Mouse (Mus musculus) mature B cell (primary cell): ENCODE results near the gene C130074G19Rik.

ENCODE experiments used
- in situ Hi-C: fragments of 300-500 bp; cut with MboI; formaldehyde crosslinking; loops from 2 replicates; pipeline ENCODE4 v1.14.3; 2019

Gene C130074G19Rik

DNA sequence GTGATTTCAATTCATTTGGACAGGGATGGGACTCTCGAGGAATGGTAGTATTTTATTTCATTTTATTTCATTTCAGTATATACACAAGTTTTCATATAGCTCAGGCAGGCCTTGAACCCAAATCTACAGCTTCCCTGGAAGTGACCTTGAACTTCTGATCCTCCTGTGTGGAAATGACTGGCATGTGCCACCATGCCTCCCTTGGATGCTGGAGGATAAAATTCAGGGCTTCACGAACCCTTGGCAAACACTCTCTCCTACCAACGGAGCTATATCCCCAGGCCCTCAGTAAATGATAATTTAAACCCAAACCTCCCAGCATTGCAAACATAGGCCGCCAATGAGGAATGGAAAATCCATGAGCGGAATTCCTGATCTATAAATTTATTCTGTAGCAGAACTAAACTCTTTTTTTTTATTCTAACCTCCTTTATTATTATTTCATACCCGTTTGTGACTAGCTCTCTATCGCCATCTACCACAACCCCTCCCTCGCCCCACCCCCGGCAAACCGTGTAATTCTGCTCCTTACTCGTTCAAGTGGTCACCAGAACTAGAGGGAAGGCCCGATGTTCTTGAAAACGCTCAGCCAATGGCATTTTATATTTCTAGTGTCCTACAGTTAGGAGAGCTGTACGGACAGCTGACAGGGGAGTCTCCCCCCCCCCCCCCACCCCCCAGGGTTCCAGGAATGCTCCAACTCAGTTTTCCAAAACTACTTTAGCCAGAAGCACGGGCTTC is 38.5 kb downstream of the C130074G19Rik start:
- in situ Hi-C loops, result loop anchor here (25.0 kb wide), 1 partner anchor 343 kb away; no protein-coding TSS in a partner anchor

DNA sequence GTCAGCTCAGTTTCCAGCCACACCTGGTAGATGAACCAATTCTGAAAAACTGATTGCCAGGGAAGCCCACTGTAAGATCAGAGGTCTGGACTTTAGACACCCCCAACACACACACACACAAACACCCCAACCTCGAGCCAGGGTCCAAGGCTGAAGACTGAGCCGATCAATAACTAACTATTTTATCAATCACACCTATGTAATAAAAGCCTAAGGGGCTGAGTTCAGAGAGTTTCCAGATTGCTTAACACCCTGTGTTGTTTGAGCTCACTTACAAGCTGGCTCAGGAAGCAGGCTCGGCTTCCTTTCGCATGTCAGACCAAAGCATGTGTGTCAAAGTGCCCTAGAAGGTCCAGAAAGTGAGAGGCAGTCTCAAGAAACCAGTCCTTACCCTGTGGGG is 45.4 kb downstream of the C130074G19Rik start:
- in situ Hi-C loops, result loop anchor here (25.0 kb wide), 1 partner anchor 350 kb away; no protein-coding TSS in a partner anchor

DNA sequence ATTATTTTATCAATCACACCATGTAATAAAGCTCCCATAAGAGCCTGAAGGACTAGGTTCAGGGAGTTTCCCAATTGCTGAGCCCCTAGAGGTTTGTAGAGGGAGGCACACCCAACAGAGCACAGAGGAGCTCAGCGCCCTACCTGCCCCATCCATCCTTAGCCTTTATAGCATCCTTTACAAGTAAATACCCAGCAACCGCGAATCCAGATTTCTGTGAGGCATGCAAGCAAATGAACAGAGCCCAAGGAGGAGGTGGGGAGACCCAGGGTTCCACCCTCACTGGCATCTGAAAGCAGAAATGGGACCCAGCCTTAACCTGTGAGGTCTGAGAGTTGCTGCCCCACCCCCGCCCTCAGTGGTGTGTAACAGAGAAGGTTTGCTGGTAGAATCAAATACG is 46.7 kb downstream of the C130074G19Rik start:
- in situ Hi-C loops, result loop anchor here (25.0 kb wide), 1 partner anchor 351 kb away; no protein-coding TSS in a partner anchor

DNA sequence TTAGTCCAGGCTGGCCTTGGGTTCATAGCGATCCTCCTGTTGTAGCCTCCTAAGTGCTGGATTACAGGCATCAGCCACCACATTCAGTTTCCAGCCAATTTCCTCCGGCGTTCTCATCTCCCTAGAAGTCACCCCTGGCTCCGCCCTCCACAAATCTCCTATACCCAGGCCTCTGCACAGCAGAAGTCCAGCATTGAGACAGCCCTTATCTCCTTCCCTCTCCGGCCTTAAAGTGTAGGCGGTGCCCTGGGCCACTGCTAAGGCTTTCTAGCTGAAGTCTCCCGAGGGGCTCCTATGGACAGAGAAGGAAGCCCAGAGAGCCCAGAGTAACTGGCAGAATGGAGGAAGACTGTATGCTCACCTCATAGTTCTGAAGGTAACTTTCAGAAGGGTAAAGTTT is 49.5 kb downstream of the C130074G19Rik start:
- in situ Hi-C loops, result loop anchor here (25.0 kb wide), 1 partner anchor 354 kb away; no protein-coding TSS in a partner anchor

DNA sequence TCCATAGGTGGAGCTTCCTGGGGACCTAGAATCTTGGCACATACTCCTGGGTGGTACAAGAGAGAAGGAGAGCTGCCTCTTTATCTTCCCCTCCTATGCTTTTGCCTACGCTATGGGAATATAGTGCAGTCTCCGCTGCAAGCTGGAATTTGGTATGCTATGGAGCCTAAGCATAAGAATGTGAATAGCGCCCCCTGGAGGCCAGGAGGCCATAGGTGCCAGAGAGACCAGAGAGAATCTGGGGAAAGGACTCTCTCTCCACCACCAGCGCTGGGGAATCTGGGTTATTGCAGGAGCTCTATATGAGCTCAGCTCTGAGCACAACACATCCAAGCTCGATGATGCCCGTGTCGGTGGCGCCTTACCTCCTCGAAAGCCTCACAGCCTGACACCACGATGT is 50.8 kb downstream of the C130074G19Rik start:
- in situ Hi-C loops, result loop anchor here (25.0 kb wide), 1 partner anchor 355 kb away; no protein-coding TSS in a partner anchor

DNA sequence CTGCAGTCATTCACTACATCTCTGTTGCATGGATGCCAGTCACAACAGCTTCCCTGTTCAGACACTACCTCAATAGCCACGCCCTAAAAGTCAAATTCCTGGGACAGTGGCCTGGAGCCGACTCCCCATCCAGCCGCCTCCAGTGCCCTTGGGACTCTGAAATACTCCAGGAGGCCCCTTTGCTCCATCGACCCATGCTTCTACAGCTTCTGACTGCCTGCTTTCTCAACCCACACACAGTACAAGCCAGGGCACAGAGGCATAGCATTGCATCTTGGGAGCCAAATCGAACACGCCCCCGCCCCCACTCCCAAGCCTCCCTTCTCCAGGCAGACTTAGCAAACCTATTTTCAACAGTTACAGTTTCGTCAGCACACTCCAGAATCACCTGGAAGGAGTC is 53.1 kb downstream of the C130074G19Rik start:
- in situ Hi-C loops, result loop anchor here (25.0 kb wide), 1 partner anchor 357 kb away; no protein-coding TSS in a partner anchor

DNA sequence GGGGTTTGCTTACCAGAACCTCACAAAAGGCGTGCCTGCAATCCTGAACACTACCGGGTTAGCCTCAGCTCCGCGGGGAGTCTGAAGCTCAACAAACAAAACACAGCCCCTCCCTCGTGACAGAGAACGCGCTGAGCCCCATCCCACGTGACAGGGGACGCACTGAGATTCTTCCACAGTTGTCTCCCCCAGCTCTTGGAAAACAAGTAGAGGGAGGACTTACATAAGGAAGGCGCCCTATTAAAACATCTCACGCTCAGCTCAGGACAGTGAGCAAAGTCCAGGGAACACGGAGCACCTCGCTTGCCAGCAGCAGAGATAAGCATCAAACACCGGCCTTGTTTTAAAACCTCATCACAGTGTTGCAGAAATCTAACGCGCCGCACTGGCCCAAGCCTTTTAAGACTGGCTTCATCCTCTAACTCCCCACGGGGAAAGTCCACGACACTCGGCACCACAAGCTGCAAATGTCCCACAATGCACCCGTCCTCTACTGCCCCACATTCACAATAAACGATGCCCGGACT is 55.8 kb downstream of the C130074G19Rik start:
- in situ Hi-C loops, result loop anchor here (25.0 kb wide), 1 partner anchor 360 kb away; no protein-coding TSS in a partner anchor

DNA sequence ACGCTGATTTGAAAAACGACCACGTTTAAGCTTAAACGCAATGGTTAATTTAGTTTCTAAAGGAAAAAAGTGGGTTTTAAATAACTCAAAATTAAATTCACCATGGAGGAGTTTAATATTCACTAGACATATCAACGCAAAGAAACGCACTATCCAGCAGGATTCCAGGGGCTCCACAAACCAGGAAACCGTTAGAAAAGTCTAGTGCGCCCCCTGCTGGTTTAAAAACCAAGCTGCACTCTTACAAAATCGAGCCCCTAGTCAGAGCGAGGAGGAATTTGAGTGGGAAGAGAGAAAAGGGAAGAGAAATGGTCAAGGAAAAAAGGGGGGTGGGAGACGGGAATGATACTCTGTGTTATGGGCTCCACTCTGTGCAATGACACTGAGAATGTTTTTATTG is 57.9 kb downstream of the C130074G19Rik start:
- in situ Hi-C loops, result loop anchor here (25.0 kb wide), 1 partner anchor 362 kb away; no protein-coding TSS in a partner anchor

DNA sequence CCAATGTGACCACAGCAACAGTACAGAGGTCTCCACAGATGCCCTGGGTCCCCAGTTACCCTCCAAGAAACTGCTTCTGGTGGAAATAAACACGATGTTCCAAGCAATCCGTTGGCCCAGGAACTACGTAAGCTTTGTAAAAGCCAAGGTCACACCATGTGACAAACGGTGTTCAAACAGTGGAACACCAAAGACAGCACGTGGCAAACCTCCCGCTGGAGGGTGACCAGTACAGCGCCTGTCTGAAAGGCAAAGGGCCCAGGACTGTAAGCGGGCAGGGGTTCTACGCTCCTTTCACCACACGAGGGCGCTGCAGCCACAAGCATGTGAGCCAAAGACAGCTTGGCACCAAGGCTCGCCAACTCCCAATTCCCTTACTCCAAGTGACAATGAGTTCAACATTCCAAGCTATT is 58.6 kb downstream of the C130074G19Rik start:
- in situ Hi-C loops, result no loop called here

DNA sequence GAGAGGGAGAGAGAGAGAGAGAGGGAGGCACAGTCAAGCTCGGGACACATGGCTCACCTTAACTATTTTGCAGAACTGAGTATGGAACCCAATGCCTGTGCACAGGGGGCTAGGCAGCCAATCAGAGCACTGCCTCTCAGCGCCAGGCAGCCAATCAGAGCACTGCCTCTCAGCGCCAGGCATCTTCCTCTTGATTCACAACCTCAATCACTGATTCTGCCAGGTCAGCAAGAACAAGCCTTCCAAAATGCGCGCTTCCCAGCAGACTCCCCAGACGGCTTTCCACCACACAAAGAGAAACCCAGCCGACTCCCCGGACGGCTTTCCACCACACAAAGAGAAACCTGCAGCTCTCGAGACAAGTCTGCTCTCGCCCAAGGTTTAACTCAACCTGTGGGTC is 60.3 kb downstream of the C130074G19Rik start:
- in situ Hi-C loops, result no loop called here
